Mouse (Mus musculus) erythroblast, embryonic 14.5 days (primary cell): ENCODE results near the gene Hist1h4k. TPM values are rescaled to one million over a fixed set of nuclear protein-coding genes. Genes with fewer than 3 reads are reported as not detected.
A peak's percentile ranks its signal among the peaks of the same experiment; 100 is the strongest.
"Not testable (repeated sequence)": the region's sequence is repeated elsewhere in the genome, so short reads cannot be mapped to it uniquely, and the experiment has no call there.

Experiments used
- H3K27me3 ChIP-seq: 2 replicates; pipeline ENCODE4 v1.6.1; 2012; ENCODE audit warnings: inconsistent platforms; ENCODE audit not compliant: control insufficient read depth
- H3K36me3 ChIP-seq: 2 replicates; pipeline ENCODE4 v1.6.1; 2012; ENCODE audit warnings: mild to moderate bottlenecking, inconsistent platforms; ENCODE audit not compliant: control insufficient read depth
- H3K4me1 ChIP-seq: 2 replicates; pipeline ENCODE4 v1.6.1; 2012; ENCODE audit warnings: inconsistent platforms; ENCODE audit not compliant: control insufficient read depth
- H3K4me3 ChIP-seq: replicated peaks from 2 replicates; pipeline ENCODE3; 2012; ENCODE audit warnings: moderate library complexity, mild to moderate bottlenecking, inconsistent platforms
- H3K9me3 ChIP-seq: 2 replicates; pipeline ENCODE4 v1.6.1; 2012; ENCODE audit warnings: low read length, inconsistent platforms, mixed read lengths; ENCODE audit not compliant: control insufficient read depth
- GATA1 ChIP-seq: IDR thresholded peaks from 2 replicates; pipeline ENCODE4 v1.6.1; 2012; ENCODE audit warnings: low read length, inconsistent platforms, mixed read lengths
- TAL1 ChIP-seq: IDR thresholded peaks from 3 replicates; pipeline ENCODE4 v1.6.1; 2012; ENCODE audit warnings: low read length, inconsistent platforms, mixed read lengths
- polyA plus RNA-seq: library from polyadenylated mRNA; stranded (reverse); fragments of >175 nt; gene quantifications from 2 replicates; pipeline ENCODE4 v1.2.3, GENCODE M21; 2012

Gene Hist1h4k
- polyA plus RNA-seq, 1 experiment: 64.1 TPM

- Histone ChIP-seq H3K4me3 (peak overlapping the region; percentile 63), H3K27me3 (no peaks in the 10 kb centered on the region), H3K36me3 (peaks cover 8% of the 10 kb centered on the region), H3K4me1 (peaks cover 76% of the 10 kb centered on the region), H3K9me3 (peaks cover 2% of the 10 kb centered on the region; the same call in 1 of the 2 replicates)
- TF ChIP-seq TAL1: no peak
- TF ChIP-seq GATA1: no peak
These were observed 34.0 kb upstream of the Hist1h4k start for GRCm38 (mm10) chr13:21784311-21784710.

GRCm38 (mm10) chr13:21783734-21784161 is 33.4 kb upstream of the Hist1h4k start:
- peaks cover 74% of the 10 kb centered on the region for H3K4me1 ChIP-seq
- H3K27me3 ChIP-seq: no peaks in the 10 kb centered on the region
- peaks cover 2% of the 10 kb centered on the region; the same call in 1 of the 2 replicates for H3K9me3 ChIP-seq
- H3K4me3 ChIP-seq: peak overlapping the region; percentile 63
- no peak for TF ChIP-seq TAL1
- TF ChIP-seq GATA1: no peak
- peaks cover 8% of the 10 kb centered on the region for H3K36me3 ChIP-seq

GRCm38 (mm10) chr13:21783255-21783617 is 32.9 kb upstream of the Hist1h4k start, which contains the start of gene Hist1h3i:
Hist1h3i (minus strand) TSS chr13:21783370.
- no peak for TF ChIP-seq GATA1
- TF ChIP-seq TAL1: no peak
- Histone ChIP-seq H3K27me3 (no peaks in the 10 kb centered on the region), H3K9me3 (peaks cover 2% of the 10 kb centered on the region; the same call in 1 of the 2 replicates), H3K4me3 (peak within 1 kb of the TSS; percentile 88), H3K36me3 (peaks cover 8% of the 10 kb centered on the region), H3K4me1 (peaks cover 73% of the 10 kb centered on the region)

GRCm38 (mm10) chr13:21782361-21783254 is 32.3 kb upstream of the Hist1h4k start:
- peaks cover 73% of the 10 kb centered on the region for H3K4me1 ChIP-seq
- not testable (repeated sequence) for H3K36me3 ChIP-seq, H3K27me3 ChIP-seq

GRCm38 (mm10) chr13:21781639-21782038 is 31.3 kb upstream of the Hist1h4k start:
- peak overlapping the region; percentile 88 for H3K4me3 ChIP-seq
- H3K27me3 ChIP-seq: no peaks in the 10 kb centered on the region
- H3K4me1 ChIP-seq: peaks cover 81% of the 10 kb centered on the region
- TF ChIP-seq GATA1 (no peak), TAL1 (no peak)
- peaks cover 2% of the 10 kb centered on the region; the same call in 1 of the 2 replicates for H3K9me3 ChIP-seq
- peaks cover 12% of the 10 kb centered on the region for H3K36me3 ChIP-seq

More at GRCm38 (mm10) chr13:21782361-21783254, 32.3 kb upstream of the Hist1h4k start:
- H3K9me3 ChIP-seq: not testable (repeated sequence)
- H3K4me3 ChIP-seq: peak overlapping the region; percentile 88

- no peaks in the 10 kb centered on the region for H3K27me3 ChIP-seq
- peaks cover 2% of the 10 kb centered on the region; the same call in 1 of the 2 replicates for H3K9me3 ChIP-seq
- H3K36me3 ChIP-seq: peaks cover 18% of the 10 kb centered on the region
- no peak for TF ChIP-seq TAL1
- TF ChIP-seq GATA1: no peak
- peak overlapping the region; percentile 88 for H3K4me3 ChIP-seq
- peaks cover 83% of the 10 kb centered on the region for H3K4me1 ChIP-seq
These were observed 30.8 kb upstream of the Hist1h4k start for GRCm38 (mm10) chr13:21781021-21781555.

- Histone ChIP-seq H3K36me3 (peaks cover 24% of the 10 kb centered on the region), H3K4me3 (peak within 1 kb of the TSS; percentile 88), H3K27me3 (no peaks in the 10 kb centered on the region), H3K4me1 (peaks cover 79% of the 10 kb centered on the region), H3K9me3 (peaks cover 2% of the 10 kb centered on the region; the same call in 1 of the 2 replicates)
- TF ChIP-seq GATA1 (0 out of 2 replicates have a peak, but pooled peaks have one; percentile 13), TAL1 (no peak)
These were observed 29.7 kb upstream of the Hist1h4k start, which contains the start of gene Hist1h1b for GRCm38 (mm10) chr13:21779767-21780731. Hist1h1b (minus strand) TSS chr13:21780625.
